Mouse (Mus musculus): ENCODE data around the gene Gm7980. TPM values are rescaled to one million over a fixed set of nuclear protein-coding genes. Genes with fewer than 3 reads are reported as not detected.
"Not testable (repeated sequence)": the region's sequence is repeated elsewhere in the genome, so short reads cannot be mapped to it uniquely, and the experiment has no call there.

The Gm7980 gene
- polyA plus RNA-seq (2017; shearing (Covaris generic)), result not detected

DNA sequence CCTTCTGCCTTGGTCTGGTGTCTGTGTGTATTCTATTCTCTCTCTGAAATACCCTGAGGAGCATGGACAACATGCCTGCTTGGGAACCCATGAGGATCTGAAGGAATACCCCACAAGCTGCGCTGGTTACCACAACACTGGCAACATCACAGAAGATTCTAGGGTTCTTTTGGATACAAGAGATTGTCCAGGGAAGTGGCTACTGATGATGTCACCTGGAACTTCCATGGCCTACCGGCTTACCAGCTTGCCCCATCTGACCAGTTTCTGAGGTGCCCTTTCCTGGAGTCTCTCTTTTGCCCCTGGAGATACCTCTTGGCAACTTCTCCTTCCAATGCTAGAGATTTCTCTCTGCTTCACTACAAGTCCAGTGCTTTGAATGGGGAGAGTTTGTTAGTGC, at the start of gene Gm7980:
Gene Gm7980 (minus strand): TSS at position 101 of the 400 bp plus-strand sequence.
- ATAC-seq, result not testable (repeated sequence)

- ATAC-seq, result not testable (repeated sequence)
Measured at GRCm38 (mm10) chr14:41943695-41944094, 36.6 kb upstream of the Gm7980 start, which contains the start of gene 1700024B05Rik. TSS of gene 1700024B05Rik (plus strand) at chr14:41943995.

GRCm38 (mm10) chr14:41924649-41925048, 17.6 kb upstream of the Gm7980 start, which contains the start of gene 1700049E17Rik1:
TSS of gene 1700049E17Rik1 (plus strand) at chr14:41924949.
- not testable (repeated sequence) for ATAC-seq

Other genes with a start within 250 kb of the Gm7980 start
- gene Gm8068, start 205.4 kb downstream of the Gm7980 start, polyA plus RNA-seq (2017; shearing (Covaris generic)), result not detected
- not detected for gene Gm7929, start 156.7 kb downstream of the Gm7980 start, polyA plus RNA-seq (2017; shearing (Covaris generic))
- not detected for gene Gm47189, start 134.8 kb downstream of the Gm7980 start, polyA plus RNA-seq (2017; shearing (Covaris generic))
- gene 1700049E17Rik1, start 17.7 kb upstream of the Gm7980 start, polyA plus RNA-seq (2017; shearing (Covaris generic)), result not detected
- gene 1700024B05Rik, start 36.7 kb upstream of the Gm7980 start, polyA plus RNA-seq (2017; shearing (Covaris generic)), result not detected
- gene Gm6401, start 60.6 kb upstream of the Gm7980 start, polyA plus RNA-seq (2017; shearing (Covaris generic)), result not detected
- gene Gm3543, start 76.0 kb upstream of the Gm7980 start, polyA plus RNA-seq (2017; shearing (Covaris generic)), result not detected
- not detected for gene Gm7951, start 210.1 kb upstream of the Gm7980 start, polyA plus RNA-seq (2017; shearing (Covaris generic))

Data from activated CD4-positive, CD25-positive, alpha-beta regulatory T cell, adult 4 months (primary cell).